Mouse (Mus musculus) limb, embryonic 14.5 days (tissue): ENCODE measurements around the gene Olfr541. TPM values are rescaled to one million over a fixed set of nuclear protein-coding genes. Genes with fewer than 3 reads are reported as not detected.

ENCODE experiments used
- ATAC-seq: fragments of 200-750 bp; cut with Nextera tagmentation; 2 replicates; pipeline ENCODE4 v1.8.0; 2017; ENCODE audit warnings: low read depth, moderate number of reproducible peaks, moderate TSS enrichment; ENCODE audit not compliant: low FRiP score
- DNase-seq: peaks from one replicate; pipeline ENCODE4 v3.0.0-alpha.2; 2015; ENCODE audit warnings: low spot score
- H3K27ac ChIP-seq: fragments of 300-500 bp; sonication (generic); replicated peaks from 2 replicates; pipeline ENCODE4 v1.5.1; 2014; ENCODE audit warnings: low read depth, mild to moderate bottlenecking, low read length, moderate library complexity, mixed read lengths
- H3K27me3 ChIP-seq: fragments of 300-500 bp; sonication (generic); 2 replicates; pipeline ENCODE4 v1.6.1; 2014; ENCODE audit warnings: low read length, mixed read lengths; ENCODE audit not compliant: control insufficient read depth, insufficient read depth
- H3K36me3 ChIP-seq: fragments of 300-500 bp; sonication (generic); 2 replicates; pipeline ENCODE4 v1.6.1; 2014; ENCODE audit warnings: mild to moderate bottlenecking, low read length, moderate library complexity, mixed read lengths; ENCODE audit not compliant: control insufficient read depth, insufficient read depth
- H3K4me1 ChIP-seq: fragments of 300-500 bp; sonication (generic); 2 replicates; pipeline ENCODE4 v1.6.1; 2014; ENCODE audit warnings: antibody characterized with exemption, low read length, mixed read lengths; ENCODE audit not compliant: control insufficient read depth, insufficient read depth
- H3K4me2 ChIP-seq: fragments of 300-500 bp; sonication (generic); replicated peaks from 2 replicates; pipeline ENCODE4 v1.6.1; 2014; ENCODE audit warnings: low read depth, mild to moderate bottlenecking, low read length, moderate library complexity; ENCODE audit not compliant: severe bottlenecking
- H3K4me3 ChIP-seq: fragments of 300-500 bp; sonication (generic); replicated peaks from 2 replicates; pipeline ENCODE4 v1.5.1; 2014; ENCODE audit warnings: low read length
- H3K9ac ChIP-seq: fragments of 300-500 bp; sonication (generic); 2 replicates; pipeline ENCODE4 v1.6.1; 2014; ENCODE audit warnings: mild to moderate bottlenecking, low read depth, low read length, moderate library complexity; ENCODE audit not compliant: severe bottlenecking
- H3K9me3 ChIP-seq: fragments of 300-500 bp; sonication (generic); 2 replicates; pipeline ENCODE4 v1.6.1; 2016; ENCODE audit warnings: low read length; ENCODE audit not compliant: control insufficient read depth
- POLR2A ChIP-seq: fragments of 200-500 bp; IDR thresholded peaks from 2 replicates; pipeline ENCODE4 v1.8.0; 2012; ENCODE audit warnings: inconsistent platforms, mild to moderate bottlenecking, moderate library complexity, borderline replicate concordance; ENCODE audit not compliant: insufficient read depth, insufficient read length; ENCODE audit errors: extremely low read depth
- WGBS: fragments of 180-500 bp; shearing (Covaris S2); extraction: QIAGEN DNeasy Blood & Tissue Kit; methylation state at CpG from one replicate; pipeline ENCODE4 v1.1.7; 2014; 5-methylcytosine and 5-hydroxymethylcytosine counted together
- polyA plus RNA-seq, 2 experiments: library from polyadenylated mRNA; depleted of rRNA in 1 of 2; stranded (reverse) in 1 of 2; unstranded in 1 of 2; fragments of >200 nt; fragmentation: Nextera tagmentation in 1 of 2; extraction: Ambion mirVana in 1 of 2; gene quantifications; 2 replicates each; pipeline versions ENCODE4 v1.2.1 to v1.2.3; 2012 to 2014

Gene Olfr541
- polyA plus RNA-seq, 2 experiments: not detected

GRCm38 (mm10) chr7:140733162-140733561, 36.1 kb downstream of the Olfr541 start:
- Histone ChIP-seq H3K4me2 (no peak overlapping the region), H3K36me3 (no peaks in the 10 kb centered on the region), H3K27ac (no peak overlapping the region), H3K4me1 (no peaks in the 10 kb centered on the region), H3K9ac (no peak overlapping the region), H3K4me3 (no peak overlapping the region), H3K27me3 (no peaks in the 10 kb centered on the region), H3K9me3 (no peaks in the 10 kb centered on the region)
- no peak for DNase-seq
- no peak for ATAC-seq
- WGBS: 67% methylated on average over 2 of the region's 2 CpGs
- no peak for TF ChIP-seq POLR2A

- H3K27me3 ChIP-seq: no peaks in the 10 kb centered on the region
- no peak for DNase-seq
- no peaks in the 10 kb centered on the region for H3K36me3 ChIP-seq
- no peak overlapping the region for H3K27ac ChIP-seq
- ATAC-seq: no peak
- H3K9ac ChIP-seq: no peak overlapping the region
- H3K9me3 ChIP-seq: no peaks in the 10 kb centered on the region
- 86% methylated on average over 3 of the region's 3 CpGs for WGBS
- no peak overlapping the region for H3K4me3 ChIP-seq
- H3K4me2 ChIP-seq: no peak overlapping the region
- H3K4me1 ChIP-seq: no peaks in the 10 kb centered on the region
- no peak for TF ChIP-seq POLR2A
Measured at GRCm38 (mm10) chr7:140747402-140747801, 50.3 kb downstream of the Olfr541 start.

- Histone ChIP-seq H3K9me3 (no peaks in the 10 kb centered on the region), H3K4me1 (no peaks in the 10 kb centered on the region), H3K9ac (no peak overlapping the region), H3K4me3 (no peak overlapping the region), H3K27ac (no peak overlapping the region), H3K27me3 (no peaks in the 10 kb centered on the region), H3K4me2 (no peak overlapping the region), H3K36me3 (no peaks in the 10 kb centered on the region)
- no peak for TF ChIP-seq POLR2A
- ATAC-seq: no peak
- DNase-seq: no peak
- WGBS: 83% methylated on average over 6 of the region's 6 CpGs
Measured at GRCm38 (mm10) chr7:140748116-140748826, 51.2 kb downstream of the Olfr541 start.

DNA sequence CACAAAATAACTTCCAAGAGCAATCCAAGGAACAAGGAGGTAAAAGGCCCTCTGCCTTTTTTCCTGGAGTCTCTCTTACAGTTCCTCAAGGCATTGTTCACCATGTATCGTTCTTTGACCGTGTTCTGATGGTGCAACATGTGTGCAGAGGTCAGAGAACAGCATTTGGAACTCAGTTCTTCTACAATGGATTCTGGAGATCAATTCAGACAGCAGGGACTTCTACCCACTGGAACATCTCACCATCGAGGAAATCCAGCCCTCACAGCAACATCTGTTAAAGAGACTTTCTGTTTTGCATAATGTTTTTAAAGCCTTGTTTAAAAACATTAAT, 51.7 kb downstream of the Olfr541 start:
- TF ChIP-seq POLR2A: no peak
- Histone ChIP-seq H3K36me3 (no peaks in the 10 kb centered on the region), H3K27ac (no peak overlapping the region), H3K4me1 (no peaks in the 10 kb centered on the region), H3K27me3 (no peaks in the 10 kb centered on the region), H3K9me3 (no peaks in the 10 kb centered on the region), H3K4me2 (no peak overlapping the region), H3K4me3 (no peak overlapping the region), H3K9ac (no peak overlapping the region)
- ATAC-seq (no peak), DNase-seq (no peak)
- WGBS: 80% methylated on average over 3 of the region's 3 CpGs

- no peak for DNase-seq
- Histone ChIP-seq H3K27me3 (no peaks in the 10 kb centered on the region), H3K4me3 (no peak overlapping the region), H3K4me1 (no peaks in the 10 kb centered on the region), H3K27ac (no peak overlapping the region), H3K4me2 (no peak overlapping the region), H3K36me3 (no peaks in the 10 kb centered on the region), H3K9me3 (no peaks in the 10 kb centered on the region), H3K9ac (no peak overlapping the region)
- no peak for ATAC-seq
- no peak for TF ChIP-seq POLR2A
Measured at GRCm38 (mm10) chr7:140754556-140754955, 57.5 kb downstream of the Olfr541 start.

Other genes with a start within 250 kb of the Olfr541 start
- gene Olfr533, start 233.9 kb upstream of the Olfr541 start, polyA plus RNA-seq (2012; rRNA removed): not detected in 2 replicates
- gene Olfr533, start 233.9 kb upstream of the Olfr541 start, polyA plus RNA-seq (2014; fragmentation: Nextera tagmentation; extraction: Ambion mirVana): not detected in 2 replicates
- gene Olfr535, start 213.1 kb upstream of the Olfr541 start, polyA plus RNA-seq (2012; rRNA removed): not detected in 2 replicates
- not detected in 2 replicates for gene Olfr535, start 213.1 kb upstream of the Olfr541 start, polyA plus RNA-seq (2014; fragmentation: Nextera tagmentation; extraction: Ambion mirVana)
- not detected in 2 replicates for gene Olfr536, start 189.9 kb upstream of the Olfr541 start, polyA plus RNA-seq (2012; rRNA removed)
- gene Olfr536, start 189.9 kb upstream of the Olfr541 start, polyA plus RNA-seq (2014; fragmentation: Nextera tagmentation; extraction: Ambion mirVana): not detected in 2 replicates
- not detected in 2 replicates for gene Olfr538, start 129.4 kb upstream of the Olfr541 start, polyA plus RNA-seq (2012; rRNA removed)
- gene Olfr538, start 129.4 kb upstream of the Olfr541 start, polyA plus RNA-seq (2014; fragmentation: Nextera tagmentation; extraction: Ambion mirVana): not detected in 2 replicates
- gene Olfr46, start 96.0 kb upstream of the Olfr541 start, polyA plus RNA-seq (2012; rRNA removed): not detected in 2 replicates
- gene Olfr46, start 96.0 kb upstream of the Olfr541 start, polyA plus RNA-seq (2014; fragmentation: Nextera tagmentation; extraction: Ambion mirVana): not detected in 2 replicates
- not detected in 2 replicates for gene Olfr61, start 68.3 kb upstream of the Olfr541 start, polyA plus RNA-seq (2012; rRNA removed)
- gene Olfr61, start 68.3 kb upstream of the Olfr541 start, polyA plus RNA-seq (2014; fragmentation: Nextera tagmentation; extraction: Ambion mirVana): not detected in 2 replicates
- gene Olfr53, start 50.8 kb upstream of the Olfr541 start, polyA plus RNA-seq (2012; rRNA removed): not detected in 2 replicates
- not detected in 2 replicates for gene Olfr53, start 50.8 kb upstream of the Olfr541 start, polyA plus RNA-seq (2014; fragmentation: Nextera tagmentation; extraction: Ambion mirVana)
- 0.19 and 0.20 TPM in 2 replicates for gene Olfr539, start 37.3 kb upstream of the Olfr541 start, polyA plus RNA-seq (2012; rRNA removed)
- 0.03 TPM in 1 of 2 replicates, not detected in the other for gene Olfr539, start 37.3 kb upstream of the Olfr541 start, polyA plus RNA-seq (2014; fragmentation: Nextera tagmentation; extraction: Ambion mirVana)
- 0.04 and 0.06 TPM in 2 replicates for gene Olfr45, start 15.3 kb upstream of the Olfr541 start, polyA plus RNA-seq (2012; rRNA removed)
- not detected in 2 replicates for gene Olfr45, start 15.3 kb upstream of the Olfr541 start, polyA plus RNA-seq (2014; fragmentation: Nextera tagmentation; extraction: Ambion mirVana)
- gene Cyp2e1, start 66.5 kb downstream of the Olfr541 start, polyA plus RNA-seq (2012; rRNA removed): 0.05 and 0.12 TPM in 2 replicates
- gene Cyp2e1, start 66.5 kb downstream of the Olfr541 start, polyA plus RNA-seq (2014; fragmentation: Nextera tagmentation; extraction: Ambion mirVana): not detected in 2 replicates
- 0.39 and 0.55 TPM in 2 replicates for gene Syce1, start 90.6 kb downstream of the Olfr541 start, polyA plus RNA-seq (2012; rRNA removed)
- gene Syce1, start 90.6 kb downstream of the Olfr541 start, polyA plus RNA-seq (2014; fragmentation: Nextera tagmentation; extraction: Ambion mirVana): 0.54 and 0.66 TPM in 2 replicates
- gene Zfp941, start 124.9 kb downstream of the Olfr541 start, polyA plus RNA-seq (2012; rRNA removed): 0.83 and 0.93 TPM in 2 replicates
- 1.3 and 1.5 TPM in 2 replicates for gene Zfp941, start 124.9 kb downstream of the Olfr541 start, polyA plus RNA-seq (2014; fragmentation: Nextera tagmentation; extraction: Ambion mirVana)
- gene Urah, start 137.8 kb downstream of the Olfr541 start, polyA plus RNA-seq (2012; rRNA removed): 1.2 and 2.5 TPM in 2 replicates
- gene Urah, start 137.8 kb downstream of the Olfr541 start, polyA plus RNA-seq (2014; fragmentation: Nextera tagmentation; extraction: Ambion mirVana): 6.2 and 9.0 TPM in 2 replicates
- not detected in 2 replicates for gene Scgb1c1, start 148.3 kb downstream of the Olfr541 start, polyA plus RNA-seq (2012; rRNA removed)
- not detected in 2 replicates for gene Scgb1c1, start 148.3 kb downstream of the Olfr541 start, polyA plus RNA-seq (2014; fragmentation: Nextera tagmentation; extraction: Ambion mirVana)
- gene Odf3, start 150.5 kb downstream of the Olfr541 start, polyA plus RNA-seq (2012; rRNA removed): 0.04 TPM in 2 replicates
- not detected in 2 replicates for gene Odf3, start 150.5 kb downstream of the Olfr541 start, polyA plus RNA-seq (2014; fragmentation: Nextera tagmentation; extraction: Ambion mirVana)
- 0.12 TPM in 1 of 2 replicates, not detected in the other for gene Gm45785, start 159.1 kb downstream of the Olfr541 start, polyA plus RNA-seq (2012; rRNA removed)
- not detected in 2 replicates for gene Gm45785, start 159.1 kb downstream of the Olfr541 start, polyA plus RNA-seq (2014; fragmentation: Nextera tagmentation; extraction: Ambion mirVana)
- gene Ric8a, start 159.7 kb downstream of the Olfr541 start, polyA plus RNA-seq (2012; rRNA removed): 70.3 and 82.0 TPM in 2 replicates
- gene Ric8a, start 159.7 kb downstream of the Olfr541 start, polyA plus RNA-seq (2014; fragmentation: Nextera tagmentation; extraction: Ambion mirVana): 74.0 and 78.9 TPM in 2 replicates
- 45.0 and 48.2 TPM in 2 replicates for gene Bet1l, start 160.3 kb downstream of the Olfr541 start, polyA plus RNA-seq (2012; rRNA removed)
- gene Bet1l, start 160.3 kb downstream of the Olfr541 start, polyA plus RNA-seq (2014; fragmentation: Nextera tagmentation; extraction: Ambion mirVana): 75.1 and 92.8 TPM in 2 replicates
- gene Psmd13, start 184.7 kb downstream of the Olfr541 start, polyA plus RNA-seq (2012; rRNA removed): 98.9 and 113 TPM in 2 replicates
- gene Psmd13, start 184.7 kb downstream of the Olfr541 start, polyA plus RNA-seq (2014; fragmentation: Nextera tagmentation; extraction: Ambion mirVana): 133 TPM in 2 replicates
- gene Sirt3, start 185.0 kb downstream of the Olfr541 start, polyA plus RNA-seq (2012; rRNA removed): 28.3 and 33.1 TPM in 2 replicates
- 20.1 and 22.3 TPM in 2 replicates for gene Sirt3, start 185.0 kb downstream of the Olfr541 start, polyA plus RNA-seq (2014; fragmentation: Nextera tagmentation; extraction: Ambion mirVana)
- gene Cox8b, start 203.2 kb downstream of the Olfr541 start, polyA plus RNA-seq (2012; rRNA removed): 14.2 and 14.5 TPM in 2 replicates
- 17.2 and 32.5 TPM in 2 replicates for gene Cox8b, start 203.2 kb downstream of the Olfr541 start, polyA plus RNA-seq (2014; fragmentation: Nextera tagmentation; extraction: Ambion mirVana)
- gene Nlrp6, start 223.6 kb downstream of the Olfr541 start, polyA plus RNA-seq (2012; rRNA removed): 0.05 TPM in 2 replicates
- 0.08 TPM in 1 of 2 replicates, not detected in the other for gene Nlrp6, start 223.6 kb downstream of the Olfr541 start, polyA plus RNA-seq (2014; fragmentation: Nextera tagmentation; extraction: Ambion mirVana)
- gene Pgghg, start 244.1 kb downstream of the Olfr541 start, polyA plus RNA-seq (2012; rRNA removed): 52.8 and 68.8 TPM in 2 replicates
- 26.7 and 31.3 TPM in 2 replicates for gene Pgghg, start 244.1 kb downstream of the Olfr541 start, polyA plus RNA-seq (2014; fragmentation: Nextera tagmentation; extraction: Ambion mirVana)